Mouse (Mus musculus) neural tube, embryonic 15.5 days (tissue): ENCODE measurements around the gene Foxr1. TPM values are rescaled to one million over a fixed set of nuclear protein-coding genes. Genes with fewer than 3 reads are reported as not detected.
"Not testable (repeated sequence)": the region's sequence is repeated elsewhere in the genome, so short reads cannot be mapped to it uniquely, and the experiment has no call there.

Source experiments
- ATAC-seq: fragments of 200-750 bp; cut with Nextera tagmentation; 2 replicates; pipeline ENCODE4 v1.8.0; 2017; ENCODE audit warnings: mild to moderate bottlenecking, moderate TSS enrichment, moderate library complexity; ENCODE audit not compliant: low FRiP score
- H3K27ac ChIP-seq: fragments of 300-500 bp; sonication (generic); replicated peaks from 2 replicates; pipeline ENCODE4 v1.5.1; 2015; ENCODE audit warnings: mild to moderate bottlenecking, inconsistent platforms
- H3K27me3 ChIP-seq: fragments of 300-500 bp; sonication (generic); replicated peaks from 2 replicates; pipeline ENCODE4 v1.6.1; 2015; ENCODE audit warnings: inconsistent platforms
- H3K36me3 ChIP-seq: fragments of 300-500 bp; sonication (generic); 2 replicates; pipeline ENCODE4 v1.6.1; 2015; ENCODE audit warnings: inconsistent platforms
- H3K4me1 ChIP-seq: fragments of 300-500 bp; sonication (generic); 2 replicates; pipeline ENCODE4 v1.6.1; 2015; ENCODE audit warnings: inconsistent platforms
- H3K4me2 ChIP-seq: fragments of 300-500 bp; sonication (generic); 2 replicates; pipeline ENCODE4 v1.6.1; 2015; ENCODE audit warnings: inconsistent platforms, mild to moderate bottlenecking, moderate library complexity
- H3K4me3 ChIP-seq: fragments of 300-500 bp; sonication (generic); replicated peaks from 2 replicates; pipeline ENCODE4 v1.5.1; 2015; ENCODE audit warnings: mild to moderate bottlenecking, inconsistent platforms
- H3K9ac ChIP-seq: fragments of 300-500 bp; sonication (generic); replicated peaks from 2 replicates; pipeline ENCODE4 v1.6.1; 2015; ENCODE audit warnings: mild to moderate bottlenecking, inconsistent platforms
- H3K9me3 ChIP-seq: fragments of 300-500 bp; sonication (generic); replicated peaks from 2 replicates; pipeline ENCODE4 v1.6.1; 2016; ENCODE audit warnings: inconsistent platforms
- WGBS: fragments of 180-500 bp; shearing (Covaris S2); methylation state at CpG from one replicate; pipeline ENCODE4 v1.1.7; 2015; ENCODE audit warnings: mixed read lengths; 5-methylcytosine and 5-hydroxymethylcytosine counted together
- polyA plus RNA-seq: library from polyadenylated mRNA; unstranded; fragments of >200 nt; fragmentation: Nextera tagmentation; extraction: Ambion mirVana; gene quantifications from 2 replicates; pipeline ENCODE4 v1.2.1, GENCODE M21; 2015

Gene Foxr1
- polyA plus RNA-seq, 1 experiment from 2014 or later, result not detected

DNA sequence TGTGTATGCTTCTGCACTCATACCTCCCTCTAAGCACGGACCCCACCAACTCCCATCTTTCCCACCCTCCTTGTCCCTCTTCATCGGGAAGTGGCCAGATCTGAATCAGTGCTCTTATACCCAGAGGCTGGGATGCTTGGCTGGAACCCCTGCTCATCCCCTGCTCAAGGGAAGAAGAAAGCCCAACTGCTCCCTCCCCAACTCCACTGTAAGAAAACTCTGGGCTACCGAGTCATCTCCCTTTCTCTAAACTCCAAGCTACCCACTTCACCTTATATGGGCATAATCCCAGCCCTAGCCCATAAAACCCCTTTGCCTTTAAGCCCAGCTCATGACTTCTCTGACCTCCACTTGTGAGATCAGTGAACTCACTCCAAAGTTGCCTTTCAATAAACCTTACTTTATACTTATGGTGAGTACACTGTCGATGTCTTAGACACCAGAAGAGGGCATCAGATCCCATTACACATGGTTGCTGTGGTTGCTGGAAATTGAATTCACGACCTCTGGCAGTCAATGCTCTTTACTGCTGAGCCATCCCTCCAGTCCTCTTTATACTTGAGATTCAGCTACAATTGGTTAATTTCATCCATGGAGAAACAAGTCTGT is 8.3 kb downstream of the Foxr1 start:
- H3K4me2 ChIP-seq, result no peak overlapping the region
- H3K9ac ChIP-seq, result no peak overlapping the region
- H3K36me3 ChIP-seq, result no peaks in the 10 kb centered on the region
- 47% methylated on average over 5 of the region's 5 CpGs for WGBS
- ATAC-seq, result no peak
- H3K27ac ChIP-seq, result no peak overlapping the region
- no peak overlapping the region for H3K4me3 ChIP-seq
- H3K9me3 ChIP-seq, result no peaks in the 10 kb centered on the region
- 0 out of 2 replicates have a peak, but pooled peaks cover 2% of the 10 kb centered on the region for H3K4me1 ChIP-seq
- H3K27me3 ChIP-seq, result no peaks in the 10 kb centered on the region

- H3K36me3 ChIP-seq, result no peaks in the 10 kb centered on the region
- H3K4me2 ChIP-seq, result no peak overlapping the region
- no peak overlapping the region for H3K27ac ChIP-seq
- no peak for ATAC-seq
- H3K4me3 ChIP-seq, result no peak overlapping the region
- H3K4me1 ChIP-seq, result peaks cover 2% of the 10 kb centered on the region; the same call in 1 of the 2 replicates
- H3K9ac ChIP-seq, result no peak overlapping the region
- H3K9me3 ChIP-seq, result no peaks in the 10 kb centered on the region
- no peaks in the 10 kb centered on the region for H3K27me3 ChIP-seq
- WGBS, result 91% methylated on average over 4 of the region's 4 CpGs
These were observed 17.4 kb downstream of the Foxr1 start for GRCm38 (mm10) chr9:44423576-44423975.

GRCm38 (mm10) chr9:44420280-44420898 is 20.5 kb downstream of the Foxr1 start:
- Histone ChIP-seq H3K27me3 (no peaks in the 10 kb centered on the region), H3K4me2 (no peak overlapping the region), H3K4me1 (peaks cover 23% of the 10 kb centered on the region), H3K27ac (no peak overlapping the region), H3K9me3 (no peaks in the 10 kb centered on the region), H3K4me3 (no peak overlapping the region), H3K36me3 (peaks cover 7% of the 10 kb centered on the region; the same call in 1 of the 2 replicates), H3K9ac (no peak overlapping the region)
- no peak for ATAC-seq
- 85% methylated on average over 5 of the region's 5 CpGs for WGBS

DNA sequence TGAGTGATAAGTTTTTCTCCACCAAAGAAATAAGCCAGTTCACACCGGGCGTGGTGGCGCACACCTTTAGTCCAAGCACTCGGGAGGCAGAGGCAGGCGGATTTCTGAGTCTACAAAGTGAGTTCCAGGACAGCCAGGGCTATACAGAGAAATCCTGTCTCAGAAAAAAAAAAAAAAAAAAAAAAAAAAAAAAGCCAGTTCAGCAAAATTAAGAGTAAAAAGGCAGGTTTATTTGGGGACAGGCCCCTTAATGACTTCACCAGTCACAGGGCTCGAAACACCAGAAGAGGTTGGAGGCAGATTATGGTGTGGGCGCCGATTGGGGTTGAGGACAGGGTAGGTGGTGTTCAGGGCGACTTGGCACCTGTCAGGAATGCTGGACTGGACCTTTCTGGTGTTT is 21.2 kb downstream of the Foxr1 start:
- H3K9ac ChIP-seq, H3K9me3 ChIP-seq, H3K4me3 ChIP-seq, H3K27ac ChIP-seq, ATAC-seq, H3K4me2 ChIP-seq, H3K27me3 ChIP-seq: not testable (repeated sequence)
- WGBS, result 97% methylated on average over 9 of the region's 9 CpGs
- Histone ChIP-seq H3K36me3 (peaks cover 10% of the 10 kb centered on the region; the same call in 1 of the 2 replicates), H3K4me1 (peaks cover 23% of the 10 kb centered on the region)

GRCm38 (mm10) chr9:44418519-44419385 is 22.2 kb downstream of the Foxr1 start, which contains the start of gene Ccdc84:
TSS of gene Ccdc84 (minus strand) at chr9:44418569.
- Histone ChIP-seq H3K27me3 (no peaks in the 10 kb centered on the region), H3K9ac (peak within 1 kb of the TSS; percentile 78), H3K4me3 (peak within 1 kb of the TSS; percentile 81), H3K4me1 (peaks cover 23% of the 10 kb centered on the region), H3K9me3 (no peaks in the 10 kb centered on the region), H3K36me3 (peaks cover 16% of the 10 kb centered on the region; the same call in 1 of the 2 replicates), H3K27ac (peak within 1 kb of the TSS; percentile 88), H3K4me2 (peak within 1 kb of the TSS; percentile 88)
- ATAC-seq, result no peak
- 80% methylated on average over 14 of the region's 14 CpGs for WGBS

GRCm38 (mm10) chr9:44417892-44418363 is 23.0 kb downstream of the Foxr1 start:
- peak overlapping the region; percentile 81 for H3K4me3 ChIP-seq
- ATAC-seq, result peak; percentile 90

GRCm38 (mm10) chr9:44417156-44417891 is 23.6 kb downstream of the Foxr1 start:
- Histone ChIP-seq H3K36me3 (peaks cover 26% of the 10 kb centered on the region), H3K4me2 (peak overlapping the region; percentile 88), H3K27me3 (no peaks in the 10 kb centered on the region), H3K4me1 (peaks cover 23% of the 10 kb centered on the region), H3K9ac (peak overlapping the region; percentile 78), H3K27ac (peak overlapping the region; percentile 88), H3K4me3 (peak overlapping the region; percentile 81), H3K9me3 (no peaks in the 10 kb centered on the region)
- 8% methylated on average over 26 of the region's 26 CpGs for WGBS
- ATAC-seq, result peak; percentile 65

More at GRCm38 (mm10) chr9:44417892-44418363, 23.0 kb downstream of the Foxr1 start:
- Histone ChIP-seq H3K4me2 (peak overlapping the region; percentile 88), H3K36me3 (peaks cover 20% of the 10 kb centered on the region), H3K27me3 (no peaks in the 10 kb centered on the region), H3K4me1 (peaks cover 23% of the 10 kb centered on the region), H3K9me3 (no peaks in the 10 kb centered on the region), H3K9ac (peak overlapping the region; percentile 78), H3K27ac (peak overlapping the region; percentile 88)
- WGBS, result under 1% methylated on average over 38 of the region's 38 CpGs

DNA sequence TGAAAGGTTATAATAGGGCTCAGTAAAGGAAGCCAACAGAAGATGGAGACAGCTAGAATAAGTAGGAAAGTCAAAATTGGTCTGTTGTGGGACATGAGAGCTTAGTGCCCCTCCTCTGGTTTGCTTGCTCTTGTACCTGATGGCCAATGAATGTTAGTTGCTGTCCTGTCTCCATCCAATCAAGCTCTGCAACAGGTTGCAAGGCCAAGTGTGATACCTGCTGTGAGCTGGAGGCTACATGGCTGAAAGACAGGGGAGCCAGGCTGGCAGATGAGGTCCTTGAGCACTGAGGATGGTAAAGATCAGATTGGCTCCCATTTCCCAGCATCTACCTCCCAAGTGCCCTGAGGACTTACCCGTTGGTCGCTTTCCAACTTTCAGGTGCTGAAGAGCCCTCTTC is 28.2 kb downstream of the Foxr1 start:
- no peak overlapping the region for H3K9ac ChIP-seq
- H3K27me3 ChIP-seq, result no peaks in the 10 kb centered on the region
- ATAC-seq, result no peak
- H3K9me3 ChIP-seq, result no peaks in the 10 kb centered on the region
- no peak overlapping the region for H3K4me2 ChIP-seq
- peaks cover 62% of the 10 kb centered on the region for H3K36me3 ChIP-seq
- WGBS, result 86% methylated on average over 2 of the region's 2 CpGs
- H3K4me3 ChIP-seq, result no peak overlapping the region
- H3K27ac ChIP-seq, result no peak overlapping the region
- H3K4me1 ChIP-seq, result peaks cover 31% of the 10 kb centered on the region

DNA sequence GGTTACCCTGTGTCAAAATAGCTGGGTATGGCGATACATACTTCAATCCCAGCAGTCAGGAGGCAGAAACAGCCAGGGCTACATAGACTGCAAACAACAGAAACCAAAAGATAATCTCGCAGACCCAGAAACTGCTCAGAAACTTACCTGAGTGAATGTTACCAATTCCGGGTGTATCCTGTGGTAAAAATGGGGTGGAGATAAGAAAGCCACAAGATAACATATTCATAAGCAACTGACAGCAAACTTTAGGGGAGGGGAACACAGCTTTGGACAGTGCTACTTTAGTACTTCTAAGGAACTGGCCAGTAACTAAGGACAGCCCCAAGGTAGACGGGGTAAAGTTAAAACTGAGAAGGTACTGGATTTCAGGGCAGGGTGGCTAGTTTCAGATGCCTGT is 28.6 kb downstream of the Foxr1 start:
- Histone ChIP-seq H3K9ac (no peak overlapping the region), H3K27ac (no peak overlapping the region), H3K27me3 (no peaks in the 10 kb centered on the region), H3K36me3 (peaks cover 62% of the 10 kb centered on the region), H3K4me2 (no peak overlapping the region), H3K4me1 (peaks cover 29% of the 10 kb centered on the region), H3K9me3 (no peaks in the 10 kb centered on the region), H3K4me3 (no peak overlapping the region)
- no peak for ATAC-seq
- 87% methylated on average over 4 of the region's 4 CpGs for WGBS

DNA sequence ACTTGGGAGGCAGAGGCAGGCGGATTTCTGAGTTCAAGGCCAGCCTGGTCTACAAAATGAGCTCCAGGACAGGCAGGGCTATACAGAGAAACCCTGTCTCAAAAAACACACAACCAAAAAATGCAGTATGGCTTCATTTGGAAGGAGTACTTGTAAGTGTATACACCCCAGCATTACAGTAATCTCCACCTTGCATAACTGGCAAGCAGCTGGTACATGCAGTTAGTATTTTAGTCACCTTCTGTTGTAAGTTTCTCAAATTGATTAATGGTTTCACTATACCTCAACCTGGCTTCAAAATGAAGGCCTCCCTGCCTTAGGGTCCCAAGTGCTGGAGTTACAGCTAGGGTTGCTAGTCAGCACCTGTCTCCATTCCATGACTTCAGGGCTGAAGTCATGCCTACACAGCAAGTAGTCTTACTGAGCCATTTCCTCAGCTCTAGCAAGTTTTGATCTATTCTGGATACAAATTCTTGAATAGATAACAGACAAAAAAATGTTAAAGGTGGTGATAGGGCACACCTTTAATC is 29.3 kb downstream of the Foxr1 start:
- Histone ChIP-seq H3K4me1 (peaks cover 24% of the 10 kb centered on the region), H3K9me3 (no peaks in the 10 kb centered on the region), H3K27me3 (no peaks in the 10 kb centered on the region), H3K36me3 (peaks cover 62% of the 10 kb centered on the region), H3K4me2 (no peak overlapping the region), H3K4me3 (no peak overlapping the region), H3K27ac (no peak overlapping the region), H3K9ac (no peak overlapping the region)
- 77% methylated on average over 1 of the region's 1 CpGs for WGBS
- no peak for ATAC-seq
